Comparison of ENCODE assay signal across 12 mouse cellular contexts in the genomic region with DNA sequence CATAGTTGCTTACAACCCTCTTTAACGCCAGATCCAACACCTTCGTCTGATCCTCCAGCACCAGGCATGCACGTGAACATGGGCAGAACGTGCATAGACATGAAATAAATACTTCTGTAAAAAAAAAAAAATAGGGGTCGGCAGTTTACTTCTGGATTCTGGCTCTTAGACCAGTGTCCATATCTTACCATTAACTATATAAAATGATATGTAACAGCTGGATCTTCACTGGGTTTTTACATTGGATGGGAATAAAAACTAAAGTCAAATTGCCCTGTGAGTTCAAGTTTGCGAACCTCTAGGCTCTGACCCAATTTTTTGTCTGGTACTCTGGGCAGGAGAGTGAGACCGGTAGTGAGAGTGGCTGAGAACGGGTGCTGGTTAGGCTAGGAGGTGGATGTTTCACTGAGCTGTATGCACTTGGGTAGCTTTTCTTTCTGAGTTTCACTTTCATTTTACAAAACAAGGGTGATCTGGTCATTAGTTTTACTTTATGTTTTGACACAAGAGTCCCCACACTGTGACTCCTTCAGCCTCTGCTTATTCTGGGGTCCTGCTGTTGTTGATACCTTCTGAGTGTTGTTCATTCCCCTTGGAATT. TPM values are rescaled to one million over a fixed set of nuclear protein-coding genes. Genes with fewer than 3 reads are reported as not detected.
DNase-seq lines count a peak whose midpoint lies in the region; ATAC-seq and TF ChIP-seq lines count a peak whose summit lies in the region.
"Had no signal": no experiment of that assay in that cellular context is flagged by ENCODE, and none has a peak within 500 bp of the region (broad histone marks: within the 10 kb centered on the region; RNA-seq: fewer than 3 reads in every experiment).

No protein-coding gene starts in this region.

- H3K27me3 ChIP-seq in lung, embryonic 14.5 days (ENCODE audit: insufficient read depth, low read length): peaks cover 5% of the 10 kb centered on the region
- peaks cover 9% of the 10 kb centered on the region for H3K27me3 ChIP-seq in liver, embryonic 16.5 days (ENCODE audit: control insufficient read depth, insufficient read depth, low read depth, low read length)
- H3K27me3 ChIP-seq in forebrain, embryonic 12.5 days: peaks cover 31% of the 10 kb centered on the region

- peak overlapping the region; percentile 29; the same call in 1 of the 2 replicates for H3K4me2 ChIP-seq in lung, embryonic 14.5 days
- peak overlapping the region; percentile 98 for H3K4me2 ChIP-seq in liver, embryonic 16.5 days (ENCODE audit: low read depth, low read length)
- no peak overlapping the region for H3K4me2 ChIP-seq in forebrain, embryonic 12.5 days
- H3K4me2 ChIP-seq: hindbrain, embryonic 12.5 days had no signal

- WGBS in lung, embryonic 14.5 days: 79% methylated on average over 8 of the region's 8 CpGs
- WGBS in liver, embryonic 16.5 days (ENCODE audit: insufficient replicate concordance): 67% methylated on average over 8 of the region's 8 CpGs
- WGBS in forebrain, embryonic 12.5 days: 83% methylated on average over 8 of the region's 8 CpGs

- H3K4me3 ChIP-seq in lung, embryonic 14.5 days (ENCODE audit: low read depth, low read length): no peak overlapping the region
- H3K4me3 ChIP-seq in liver, embryonic 16.5 days (ENCODE audit: low read depth, low read length): peak overlapping the region; percentile 75
- no peak overlapping the region for H3K4me3 ChIP-seq in forebrain, embryonic 12.5 days (replicated peaks)
- H3K4me3 ChIP-seq: hindbrain, embryonic 12.5 days had no signal

- H3K27ac ChIP-seq in lung, embryonic 14.5 days (ENCODE audit: low read depth): no peak overlapping the region
- H3K27ac ChIP-seq in liver, embryonic 16.5 days (ENCODE audit: low read length): peak overlapping the region; percentile 97
- no peak overlapping the region for H3K27ac ChIP-seq in forebrain, embryonic 12.5 days
- H3K27ac ChIP-seq: hindbrain, embryonic 12.5 days; midbrain, embryonic 10.5 days had no signal

- TF ChIP-seq CTCF in lung, embryonic 14.5 days (IDR thresholded peaks at IDR 0.05; ENCODE audit: low read depth): no peak

- peaks cover 15% of the 10 kb centered on the region for H3K4me1 ChIP-seq in lung, embryonic 14.5 days (ENCODE audit: insufficient read depth)
- peaks cover 82% of the 10 kb centered on the region for H3K4me1 ChIP-seq in liver, embryonic 16.5 days (ENCODE audit: control insufficient read depth, low read depth, low read length)
- peaks cover 62% of the 10 kb centered on the region for H3K4me1 ChIP-seq in forebrain, embryonic 12.5 days

- no peak overlapping the region for H3K9ac ChIP-seq in lung, embryonic 14.5 days
- peak overlapping the region; percentile 11; the same call in 1 of the 2 replicates for H3K9ac ChIP-seq in liver, embryonic 16.5 days (ENCODE audit: low read depth, low read length)
- no peak overlapping the region for H3K9ac ChIP-seq in forebrain, embryonic 12.5 days
- H3K9ac ChIP-seq: hindbrain, embryonic 12.5 days had no signal

- ATAC-seq in CD4-positive, CD25-positive, alpha-beta regulatory T cell, adult 4 months: no peak
- no peak for ATAC-seq in lung, embryonic 14.5 days (ENCODE audit: insufficient read depth)
- no peak for ATAC-seq in liver, embryonic 16.5 days (ENCODE audit: low read depth)
- ATAC-seq in forebrain, embryonic 12.5 days (ENCODE audit: low FRiP score): no peak

- H3K36me3 ChIP-seq in lung, embryonic 14.5 days (ENCODE audit: insufficient read depth): peaks cover 47% of the 10 kb centered on the region
- peaks cover 44% of the 10 kb centered on the region for H3K36me3 ChIP-seq in liver, embryonic 16.5 days (ENCODE audit: control insufficient read depth, insufficient read depth)
- peaks cover 46% of the 10 kb centered on the region for H3K36me3 ChIP-seq in forebrain, embryonic 12.5 days (replicated peaks)

- H3K9me3 ChIP-seq in lung, embryonic 14.5 days (ENCODE audit: low read depth, low read length): no peaks in the 10 kb centered on the region
- H3K9me3 ChIP-seq in liver, embryonic 16.5 days (replicated peaks; ENCODE audit: control insufficient read depth, low read length): no peaks in the 10 kb centered on the region
- no peaks in the 10 kb centered on the region for H3K9me3 ChIP-seq in forebrain, embryonic 12.5 days
- H3K9me3 ChIP-seq: hindbrain, embryonic 12.5 days; midbrain, embryonic 10.5 days had no signal

- peak; percentile 68 for DNase-seq in CD4-positive, CD25-positive, alpha-beta regulatory T cell, adult 2 months (ENCODE audit: low read depth, low spot score)
- DNase-seq in lung, embryonic 14.5 days: no peak
- no peak for DNase-seq in lung, postnatal 14 days
- DNase-seq in Muller cell, postnatal 12 days (ENCODE audit: inconsistent ontology term): peak; percentile 41
- DNase-seq in kidney, postnatal 14 days: no peak

RNA-seq across cellular contexts. Expression of a gene that starts 3.9 kb away (rescaled TPM):
- polyA plus RNA-seq in CD4-positive, CD25-positive, alpha-beta regulatory T cell, adult 4 months (2017; shearing (Covaris generic)): 10 to 100 TPM; 18.9 to 29.4 TPM
- polyA plus RNA-seq in lung, embryonic 14.5 days (2014; fragmentation: Nextera tagmentation; extraction: Ambion mirVana): 12.8 and 15.4 TPM in 2 replicates
- polyA plus RNA-seq in liver, embryonic 16.5 days (2015; fragmentation: Nextera tagmentation; extraction: Ambion mirVana): 10.6 and 16.5 TPM in 2 replicates
- 4.8 and 4.9 TPM in 2 replicates for polyA plus RNA-seq in forebrain, embryonic 12.5 days (2016; fragmentation: Nextera tagmentation; extraction: Ambion mirVana)

RNA-seq across cellular contexts. Expression of a gene that starts 5.1 kb away (rescaled TPM):
- 100 to 1,000 TPM in 1 of 2 experiments, 10 to 100 TPM in 1; 78.9 to 109 TPM for polyA plus RNA-seq in CD4-positive, CD25-positive, alpha-beta regulatory T cell, adult 4 months (2017; shearing (Covaris generic))
- 117 and 121 TPM in 2 replicates for polyA plus RNA-seq in lung, embryonic 14.5 days (2014; fragmentation: Nextera tagmentation; extraction: Ambion mirVana)
- polyA plus RNA-seq in liver, embryonic 16.5 days (2015; fragmentation: Nextera tagmentation; extraction: Ambion mirVana): 91.6 and 98.1 TPM in 2 replicates
- 117 and 124 TPM in 2 replicates for polyA plus RNA-seq in forebrain, embryonic 12.5 days (2016; fragmentation: Nextera tagmentation; extraction: Ambion mirVana)

RNA-seq across cellular contexts. Expression of a gene that starts 5.3 kb away (rescaled TPM):
- polyA plus RNA-seq in CD4-positive, CD25-positive, alpha-beta regulatory T cell, adult 4 months (2017; shearing (Covaris generic)): 100 to 1,000 TPM; 213 to 298 TPM
- polyA plus RNA-seq in lung, embryonic 14.5 days (2014; fragmentation: Nextera tagmentation; extraction: Ambion mirVana): 819 and 843 TPM in 2 replicates
- 1,724 and 1,773 TPM in 2 replicates for polyA plus RNA-seq in liver, embryonic 16.5 days (2015; fragmentation: Nextera tagmentation; extraction: Ambion mirVana)
- polyA plus RNA-seq in forebrain, embryonic 12.5 days (2016; fragmentation: Nextera tagmentation; extraction: Ambion mirVana): 1,271 and 1,280 TPM in 2 replicates

RNA-seq across cellular contexts. Expression of a gene that starts 5.4 kb away (rescaled TPM):
- not detected for polyA plus RNA-seq in CD4-positive, CD25-positive, alpha-beta regulatory T cell, adult 4 months (2017; shearing (Covaris generic))
- polyA plus RNA-seq in lung, embryonic 14.5 days (2014; fragmentation: Nextera tagmentation; extraction: Ambion mirVana): not detected in 2 replicates
- 0.45 and 1.4 TPM in 2 replicates for polyA plus RNA-seq in liver, embryonic 16.5 days (2015; fragmentation: Nextera tagmentation; extraction: Ambion mirVana)
- polyA plus RNA-seq in forebrain, embryonic 12.5 days (2016; fragmentation: Nextera tagmentation; extraction: Ambion mirVana): not detected in 2 replicates
- polyA plus RNA-seq: forebrain, embryonic 14.5 days; hindbrain, embryonic 12.5 days; midbrain, embryonic 10.5 days; urinary bladder, adult 2 months had no signal

RNA-seq across cellular contexts. Expression of a gene that starts 15.8 kb away (rescaled TPM):
- polyA plus RNA-seq in CD4-positive, CD25-positive, alpha-beta regulatory T cell, adult 4 months (2017; shearing (Covaris generic)): 1 to 10 TPM; 4.2 to 5.6 TPM
- polyA plus RNA-seq in lung, embryonic 14.5 days (2014; fragmentation: Nextera tagmentation; extraction: Ambion mirVana): 15.2 and 18.0 TPM in 2 replicates
- 8.5 and 9.5 TPM in 2 replicates for polyA plus RNA-seq in liver, embryonic 16.5 days (2015; fragmentation: Nextera tagmentation; extraction: Ambion mirVana)
- 16.1 and 18.2 TPM in 2 replicates for polyA plus RNA-seq in forebrain, embryonic 12.5 days (2016; fragmentation: Nextera tagmentation; extraction: Ambion mirVana)

Comparison
In these comparisons a context has a peak if more than half of its experiments do, and no peak if none do; other contexts are left out.
1. DNase-seq: peak in CD4-positive, CD25-positive, alpha-beta regulatory T cell, adult 2 months (single experiment) and Muller cell, postnatal 12 days (single experiment); none in lung, embryonic 14.5 days (single experiment), lung, postnatal 14 days (single experiment) and kidney, postnatal 14 days (single experiment).